Mouse (Mus musculus): ENCODE results near the gene Col7a1.

DNA sequence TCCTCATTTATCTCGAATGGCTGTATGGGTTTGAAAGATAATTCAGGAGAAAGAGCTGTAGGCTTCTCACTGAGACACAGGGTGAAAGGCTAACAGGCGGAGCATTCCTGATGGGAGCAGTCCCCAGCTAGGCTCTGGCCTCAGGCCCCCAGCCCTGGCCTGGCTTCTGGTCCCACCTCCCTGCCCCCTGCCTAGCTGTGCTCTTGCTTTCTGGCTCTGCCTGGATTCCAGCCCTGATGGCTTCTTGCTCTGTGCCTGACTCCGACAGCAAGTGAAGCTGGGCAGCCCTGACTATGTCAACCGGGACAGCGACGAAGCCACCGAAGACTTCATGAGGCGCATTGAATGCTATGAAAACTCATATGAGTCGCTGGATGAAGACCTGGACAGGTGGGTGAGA, 54.7 kb downstream of the Col7a1 start:
- TF ChIP-seq POLR2A (IDR thresholded peaks at IDR 0.05; ENCODE audit: borderline replicate concordance, low read depth, low read length) (no peak), CTCF (IDR thresholded peaks at IDR 0.05; ENCODE audit: low read depth, low read length) (no peak)
